Mouse (Mus musculus) lung, postnatal 14 days (tissue): ENCODE results near the gene Apbb2.

Experiments
- DNase-seq: peaks from one replicate; pipeline ENCODE4 v3.0.0; 2021

The Apbb2 gene

GRCm38 (mm10) chr5:66468331-66469001 lies 150.1 kb downstream of the Apbb2 start:
- no peak for DNase-seq

GRCm38 (mm10) chr5:66462665-66463064 lies 155.9 kb downstream of the Apbb2 start:
- DNase-seq: no peak

- no peak for DNase-seq
Observed at GRCm38 (mm10) chr5:66458851-66459250, 159.7 kb downstream of the Apbb2 start.

- DNase-seq: no peak
Observed at GRCm38 (mm10) chr5:66455271-66455670, 163.3 kb downstream of the Apbb2 start.

- no peak for DNase-seq
Observed at GRCm38 (mm10) chr5:66454826-66455225, 163.8 kb downstream of the Apbb2 start.

- DNase-seq: no peak
Observed at GRCm38 (mm10) chr5:66453106-66453505, 165.5 kb downstream of the Apbb2 start.

GRCm38 (mm10) chr5:66451561-66451960 lies 167.0 kb downstream of the Apbb2 start:
- DNase-seq: peak; percentile 18

GRCm38 (mm10) chr5:66445497-66445896 lies 173.1 kb downstream of the Apbb2 start:
- DNase-seq: no peak

GRCm38 (mm10) chr5:66442260-66442659 lies 176.3 kb downstream of the Apbb2 start:
- no peak for DNase-seq

- DNase-seq: no peak
Observed at GRCm38 (mm10) chr5:66436791-66437246, 181.8 kb downstream of the Apbb2 start.

- DNase-seq: no peak
Observed at GRCm38 (mm10) chr5:66435158-66435557, 183.4 kb downstream of the Apbb2 start.

GRCm38 (mm10) chr5:66429076-66429475 lies 189.5 kb downstream of the Apbb2 start:
- no peak for DNase-seq

GRCm38 (mm10) chr5:66428071-66428470 lies 190.5 kb downstream of the Apbb2 start:
- no peak for DNase-seq

GRCm38 (mm10) chr5:66423909-66424308 lies 194.7 kb downstream of the Apbb2 start:
- peak; percentile 65 for DNase-seq

GRCm38 (mm10) chr5:66423466-66423865 lies 195.1 kb downstream of the Apbb2 start:
- no peak for DNase-seq

GRCm38 (mm10) chr5:66421954-66422353 lies 196.6 kb downstream of the Apbb2 start:
- no peak for DNase-seq

- DNase-seq: no peak
Observed at GRCm38 (mm10) chr5:66421230-66421629, 197.4 kb downstream of the Apbb2 start.

- no peak for DNase-seq
Observed at GRCm38 (mm10) chr5:66420011-66420410, 198.6 kb downstream of the Apbb2 start.

- DNase-seq: no peak
Observed at GRCm38 (mm10) chr5:66417289-66417688, 201.3 kb downstream of the Apbb2 start.

GRCm38 (mm10) chr5:66415700-66416543 lies 202.7 kb downstream of the Apbb2 start:
- DNase-seq: no peak

GRCm38 (mm10) chr5:66415033-66415697 lies 203.4 kb downstream of the Apbb2 start:
- DNase-seq: no peak

GRCm38 (mm10) chr5:66413402-66413801 lies 205.2 kb downstream of the Apbb2 start:
- no peak for DNase-seq

GRCm38 (mm10) chr5:66412821-66413220 lies 205.8 kb downstream of the Apbb2 start:
- DNase-seq: no peak

GRCm38 (mm10) chr5:66408546-66408945 lies 210.0 kb downstream of the Apbb2 start:
- DNase-seq: no peak
